Mouse (Mus musculus) macrophage (primary cell): ENCODE results near the gene Foxp1. TPM values are rescaled to one million over a fixed set of nuclear protein-coding genes. Genes with fewer than 3 reads are reported as not detected.
A peak's percentile ranks its signal among the peaks of the same experiment; 100 is the strongest.

ENCODE experiments used
- H3K27ac ChIP-seq: fragments of 350-480 bp; formaldehyde crosslinking; 2 replicates; pipeline ENCODE4 v1.9.0; 2021
- H3K36me3 ChIP-seq: fragments of 350-480 bp; formaldehyde crosslinking; 2 replicates; pipeline ENCODE4 v1.9.0; 2021; ENCODE audit errors: inconsistent target
- H3K4me3 ChIP-seq: fragments of 350-480 bp; formaldehyde crosslinking; 2 replicates; pipeline ENCODE4 v1.9.0; 2021; ENCODE audit errors: inconsistent target
- H3K79me2 ChIP-seq: fragments of 350-480 bp; formaldehyde crosslinking; 2 replicates; pipeline ENCODE4 v1.9.0; 2021; ENCODE audit errors: inconsistent target
- WGBS: methylation state at CpG from one replicate; pipeline ENCODE4 v1.1.7; 2026; ENCODE audit warnings: inconsistent platforms; ENCODE audit not compliant: missing documents; 5-methylcytosine and 5-hydroxymethylcytosine counted together
- polyA plus RNA-seq: library from polyadenylated mRNA; stranded (reverse); fragments of 250-400 nt; gene quantifications from 3 replicates; pipeline ENCODE4 v1.2.4, GENCODE M21; 2018; ENCODE audit warnings: inconsistent platforms

Gene Foxp1
- polyA plus RNA-seq, 1 experiment from 2014 or later: 38.9 TPM

- Histone ChIP-seq H3K36me3 (no peaks in the 10 kb centered on the region), H3K27ac (no peak overlapping the region), H3K4me3 (no peak overlapping the region), H3K79me2 (peaks cover 100% of the 10 kb centered on the region)
- WGBS: 50% methylated on average over 2 of the region's 2 CpGs
Measured at GRCm38 (mm10) chr6:98984026-98984425, 538.5 kb downstream of the Foxp1 start.

DNA sequence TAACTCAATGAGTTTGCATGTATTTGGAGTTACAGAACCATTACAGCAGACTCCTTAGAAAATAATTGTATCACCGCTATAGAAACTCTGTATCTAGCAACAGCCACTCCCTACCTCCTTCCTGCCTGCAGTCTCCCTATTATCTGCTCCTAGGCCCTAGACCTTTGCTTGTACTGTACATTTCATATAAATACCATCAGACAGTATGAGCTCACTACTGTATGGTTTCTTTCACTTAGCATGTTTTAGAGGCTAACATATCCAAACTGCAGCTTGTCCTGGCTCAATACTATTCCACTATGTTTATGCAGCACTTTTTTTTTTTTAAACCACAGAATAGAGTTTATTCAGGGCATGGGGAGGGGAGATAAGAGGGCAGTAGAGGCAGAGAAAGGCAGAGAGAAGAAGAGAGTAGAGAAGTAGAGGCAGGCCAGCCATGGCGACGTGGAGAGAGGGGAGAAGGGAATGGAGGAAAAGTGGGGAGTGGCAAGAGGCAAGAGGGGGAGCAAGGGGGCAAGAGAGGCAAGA is 539.1 kb downstream of the Foxp1 start:
- WGBS: 97% methylated on average over 3 of the region's 3 CpGs
- Histone ChIP-seq H3K79me2 (peaks cover 100% of the 10 kb centered on the region), H3K27ac (no peak overlapping the region), H3K4me3 (no peak overlapping the region), H3K36me3 (no peaks in the 10 kb centered on the region)

- WGBS: 82% methylated on average over 6 of the region's 6 CpGs
Measured at GRCm38 (mm10) chr6:98981265-98981664, 541.3 kb downstream of the Foxp1 start.

GRCm38 (mm10) chr6:98980432-98980831 is 542.1 kb downstream of the Foxp1 start:
- Histone ChIP-seq H3K27ac (no peak overlapping the region), H3K4me3 (no peak overlapping the region), H3K36me3 (peaks cover 2% of the 10 kb centered on the region; the same call in 1 of the 2 replicates), H3K79me2 (peaks cover 72% of the 10 kb centered on the region)
- WGBS: 86% methylated on average over 7 of the region's 7 CpGs

More at GRCm38 (mm10) chr6:98981265-98981664, 541.3 kb downstream of the Foxp1 start:
- Histone ChIP-seq H3K4me3 (no peak overlapping the region), H3K27ac (no peak overlapping the region), H3K79me2 (peaks cover 81% of the 10 kb centered on the region), H3K36me3 (no peaks in the 10 kb centered on the region; the same call in 1 of the 2 replicates)

- 95% methylated on average over 7 of the region's 7 CpGs for WGBS
- no peak overlapping the region for H3K27ac ChIP-seq
- peaks cover 5% of the 10 kb centered on the region; the same call in 1 of the 2 replicates for H3K36me3 ChIP-seq
- no peak overlapping the region for H3K4me3 ChIP-seq
- H3K79me2 ChIP-seq: peaks cover 68% of the 10 kb centered on the region
Measured at GRCm38 (mm10) chr6:98980001-98980400, 542.5 kb downstream of the Foxp1 start.

GRCm38 (mm10) chr6:98977806-98978205 is 544.7 kb downstream of the Foxp1 start:
- H3K4me3 ChIP-seq: no peak overlapping the region
- WGBS: 89% methylated on average over 4 of the region's 4 CpGs
- peaks cover 46% of the 10 kb centered on the region for H3K79me2 ChIP-seq
- H3K36me3 ChIP-seq: peaks cover 5% of the 10 kb centered on the region; the same call in 1 of the 2 replicates
- peak overlapping the region; percentile 78 for H3K27ac ChIP-seq

- H3K36me3 ChIP-seq: peaks cover 5% of the 10 kb centered on the region; the same call in 1 of the 2 replicates
- H3K27ac ChIP-seq: no peak overlapping the region
- 84% methylated on average over 5 of the region's 6 CpGs for WGBS
- peaks cover 27% of the 10 kb centered on the region for H3K79me2 ChIP-seq
- H3K4me3 ChIP-seq: no peak overlapping the region
Measured at GRCm38 (mm10) chr6:98975918-98976317, 546.6 kb downstream of the Foxp1 start.

DNA sequence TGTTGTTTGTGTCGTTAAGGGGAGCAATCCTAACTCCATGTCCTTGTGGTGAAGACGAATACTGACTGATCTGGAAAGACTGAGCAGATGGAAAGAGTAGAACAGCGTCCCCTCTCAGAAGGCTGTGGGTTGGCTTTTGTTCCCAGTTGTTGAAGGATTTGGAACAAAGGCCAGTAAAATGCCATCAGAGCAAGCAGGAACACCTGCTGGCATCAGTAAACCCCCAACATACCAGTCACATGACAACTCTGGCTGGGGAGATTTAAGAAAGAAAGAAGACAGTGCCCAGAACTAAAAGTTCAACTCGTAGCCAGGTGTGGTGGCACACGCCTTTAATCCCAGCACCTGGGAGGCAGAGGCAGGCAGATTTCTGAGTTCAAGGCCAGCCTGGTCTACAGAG is 549.1 kb downstream of the Foxp1 start:
- 97% methylated on average over 5 of the region's 5 CpGs for WGBS
- Histone ChIP-seq H3K4me3 (no peak overlapping the region), H3K27ac (no peak overlapping the region)

DNA sequence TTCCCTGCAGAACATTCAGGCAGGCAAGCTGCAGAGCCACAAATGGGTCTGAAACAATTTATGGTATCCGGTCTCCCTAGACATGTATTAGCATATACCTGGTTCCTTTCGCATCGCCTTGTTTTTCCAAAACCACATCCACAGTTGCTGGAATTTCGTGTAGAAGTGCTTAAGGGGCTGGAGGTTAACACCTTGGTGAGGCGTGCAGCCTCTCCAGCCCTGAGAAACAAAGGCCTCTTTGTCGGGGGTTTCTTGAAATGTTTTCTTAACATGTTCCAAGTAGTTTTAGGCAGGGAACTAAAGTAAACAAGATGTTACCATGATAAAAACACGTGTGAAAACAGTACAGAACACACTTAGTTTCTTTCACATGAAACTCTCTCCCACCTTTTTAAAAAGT is 550.1 kb downstream of the Foxp1 start:
- 86% methylated on average over 7 of the region's 7 CpGs for WGBS
- no peak overlapping the region for H3K4me3 ChIP-seq
- no peaks in the 10 kb centered on the region for H3K79me2 ChIP-seq
- H3K36me3 ChIP-seq: peaks cover 5% of the 10 kb centered on the region; the same call in 1 of the 2 replicates
- no peak overlapping the region for H3K27ac ChIP-seq

More for the DNA sequence above, 549.1 kb downstream of the Foxp1 start:
- Histone ChIP-seq H3K79me2 (peaks cover 2% of the 10 kb centered on the region), H3K36me3 (peaks cover 5% of the 10 kb centered on the region; the same call in 1 of the 2 replicates)

DNA sequence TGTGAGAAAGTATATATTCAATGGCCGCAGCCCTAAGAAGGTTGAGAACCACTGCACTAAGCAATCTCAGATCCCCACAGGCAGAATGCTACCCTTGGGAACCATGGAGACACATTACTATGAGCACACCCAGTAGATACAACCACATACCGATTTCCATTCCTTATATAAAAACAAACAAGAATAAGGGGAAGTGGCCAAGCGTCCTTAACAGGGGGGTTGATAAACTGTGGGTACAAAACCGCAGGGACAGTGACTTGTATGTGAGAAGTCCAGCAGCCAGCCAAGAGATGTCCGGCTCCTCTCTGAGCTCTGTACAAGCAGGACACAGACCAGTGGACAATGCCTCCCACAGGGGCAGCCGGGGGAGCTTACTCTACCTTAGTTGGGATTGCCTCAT is 563.2 kb downstream of the Foxp1 start:
- Histone ChIP-seq H3K36me3 (peaks cover 2% of the 10 kb centered on the region; the same call in 1 of the 2 replicates), H3K79me2 (peaks cover 21% of the 10 kb centered on the region; the same call in 1 of the 2 replicates), H3K4me3 (no peak overlapping the region), H3K27ac (no peak overlapping the region)
- whole genome bisulfite sequencing: 23% methylated on average over 6 of the region's 6 CpGs

DNA sequence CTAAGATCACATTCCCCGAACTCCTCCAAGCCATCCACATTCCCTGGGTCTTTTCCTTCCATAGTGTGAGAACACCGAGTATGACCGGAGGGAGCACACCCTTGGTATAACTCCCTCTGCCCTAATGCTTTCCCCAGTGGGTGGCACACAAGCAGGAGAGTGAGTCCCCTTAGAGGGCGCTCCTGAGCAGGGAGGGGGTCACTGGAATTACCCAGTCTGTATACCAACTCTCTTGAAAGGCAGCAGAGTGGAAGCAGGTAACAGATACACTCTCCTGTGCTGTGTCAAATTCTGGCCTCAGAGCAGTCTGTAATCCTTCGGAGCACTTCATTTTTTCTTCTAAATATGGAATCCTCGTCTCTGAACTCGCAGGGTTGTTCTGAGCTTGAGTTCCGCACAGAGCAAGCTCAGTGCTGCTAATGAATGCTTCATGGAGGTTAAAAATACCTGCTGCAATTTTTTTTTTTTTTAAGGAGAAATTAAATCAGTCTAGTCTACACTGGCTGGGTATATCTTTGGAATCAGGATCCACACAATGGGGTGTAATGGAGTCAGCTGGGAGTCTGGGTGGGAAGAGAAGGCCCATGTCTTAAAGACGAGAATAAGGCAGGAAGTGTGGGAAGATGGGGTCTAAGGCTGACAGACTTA is 565.9 kb downstream of the Foxp1 start:
- H3K27ac ChIP-seq: no peak overlapping the region
- 95% methylated on average over 9 of the region's 9 CpGs for WGBS
- H3K4me3 ChIP-seq: no peak overlapping the region
- H3K36me3 ChIP-seq: peaks cover 20% of the 10 kb centered on the region
- peaks cover 21% of the 10 kb centered on the region; the same call in 1 of the 2 replicates for H3K79me2 ChIP-seq

- Histone ChIP-seq H3K4me3 (no peak overlapping the region), H3K79me2 (peaks cover 21% of the 10 kb centered on the region; the same call in 1 of the 2 replicates), H3K27ac (no peak overlapping the region), H3K36me3 (peaks cover 20% of the 10 kb centered on the region)
- 69% methylated on average over 6 of the region's 6 CpGs for WGBS
Measured at GRCm38 (mm10) chr6:98955706-98956105, 566.8 kb downstream of the Foxp1 start.

- Histone ChIP-seq H3K27ac (no peak overlapping the region), H3K79me2 (peaks cover 21% of the 10 kb centered on the region; the same call in 1 of the 2 replicates), H3K36me3 (peaks cover 20% of the 10 kb centered on the region), H3K4me3 (no peak overlapping the region)
- 94% methylated on average over 5 of the region's 5 CpGs for WGBS
Measured at GRCm38 (mm10) chr6:98954439-98954838, 568.1 kb downstream of the Foxp1 start.

GRCm38 (mm10) chr6:98949703-98950191 is 572.8 kb downstream of the Foxp1 start:
- Histone ChIP-seq H3K36me3 (peaks cover 40% of the 10 kb centered on the region), H3K79me2 (no peaks in the 10 kb centered on the region), H3K27ac (no peak overlapping the region), H3K4me3 (no peak overlapping the region)
- WGBS: 78% methylated on average over 6 of the region's 6 CpGs

DNA sequence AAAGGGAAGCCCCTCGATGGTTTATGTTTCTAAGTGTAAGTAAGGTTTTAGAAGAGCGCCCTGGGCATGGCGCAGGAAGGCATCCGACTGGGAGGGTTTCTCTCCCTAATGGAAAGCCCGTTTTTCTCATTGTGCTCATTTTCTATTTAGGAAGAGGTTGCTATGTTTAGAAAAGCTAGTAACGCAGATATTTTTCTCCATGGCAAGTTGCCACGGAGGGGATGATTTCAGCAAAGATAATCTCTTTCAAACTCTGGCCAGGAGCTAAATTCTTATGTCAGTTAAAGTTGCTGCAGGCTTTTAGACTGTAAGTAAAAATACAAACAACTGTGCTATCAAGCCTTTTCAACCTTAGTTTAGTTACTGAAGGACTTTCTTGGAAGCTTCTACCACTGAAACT is 573.2 kb downstream of the Foxp1 start:
- 84% methylated on average over 7 of the region's 7 CpGs for WGBS
- Histone ChIP-seq H3K4me3 (no peak overlapping the region), H3K79me2 (no peaks in the 10 kb centered on the region), H3K27ac (no peak overlapping the region), H3K36me3 (peaks cover 41% of the 10 kb centered on the region)
